Mouse (Mus musculus) neural tube, embryonic 12.5 days (tissue): ENCODE data around the gene Gm20449. TPM values are rescaled to one million over a fixed set of nuclear protein-coding genes. Genes with fewer than 3 reads are reported as not detected.
A peak's percentile ranks its signal among the peaks of the same experiment; 100 is the strongest.

Experiments used
- ATAC-seq: fragments of 200-750 bp; cut with Nextera tagmentation; 2 replicates; pipeline ENCODE4 v1.8.0; 2017; ENCODE audit warnings: low read depth, mild to moderate bottlenecking, moderate TSS enrichment, moderate library complexity; ENCODE audit not compliant: low FRiP score
- H3K27ac ChIP-seq: fragments of 300-500 bp; sonication (generic); 2 replicates; pipeline ENCODE4 v1.5.1; 2016
- H3K27me3 ChIP-seq: fragments of 300-500 bp; sonication (generic); replicated peaks from 2 replicates; pipeline ENCODE4 v1.6.1; 2016; ENCODE audit warnings: mild to moderate bottlenecking
- H3K36me3 ChIP-seq: fragments of 300-500 bp; sonication (generic); 2 replicates; pipeline ENCODE4 v1.6.1; 2016; ENCODE audit warnings: mild to moderate bottlenecking
- H3K4me1 ChIP-seq: fragments of 300-500 bp; sonication (generic); 2 replicates; pipeline ENCODE4 v1.6.1; 2016
- H3K4me2 ChIP-seq: fragments of 300-500 bp; sonication (generic); replicated peaks from 2 replicates; pipeline ENCODE4 v1.6.1; 2016; ENCODE audit warnings: mild to moderate bottlenecking
- H3K4me3 ChIP-seq: fragments of 300-500 bp; sonication (generic); 2 replicates; pipeline ENCODE4 v1.5.1; 2016
- H3K9ac ChIP-seq: fragments of 300-500 bp; sonication (generic); 2 replicates; pipeline ENCODE4 v1.6.1; 2016; ENCODE audit warnings: mild to moderate bottlenecking
- H3K9me3 ChIP-seq: fragments of 300-500 bp; sonication (generic); 2 replicates; pipeline ENCODE4 v1.6.1; 2016; ENCODE audit warnings: mild to moderate bottlenecking
- WGBS: fragments of 180-500 bp; shearing (Covaris S2); methylation state at CpG from one replicate; pipeline ENCODE4 v1.1.7; 2016; 5-methylcytosine and 5-hydroxymethylcytosine counted together
- polyA plus RNA-seq: library from polyadenylated mRNA; unstranded; fragments of >200 nt; fragmentation: Nextera tagmentation; extraction: Ambion mirVana; gene quantifications from 2 replicates; pipeline ENCODE4 v1.2.1, GENCODE M21; 2016

Gene Gm20449
- polyA plus RNA-seq, 1 experiment from 2014 or later = 0.10 TPM

DNA sequence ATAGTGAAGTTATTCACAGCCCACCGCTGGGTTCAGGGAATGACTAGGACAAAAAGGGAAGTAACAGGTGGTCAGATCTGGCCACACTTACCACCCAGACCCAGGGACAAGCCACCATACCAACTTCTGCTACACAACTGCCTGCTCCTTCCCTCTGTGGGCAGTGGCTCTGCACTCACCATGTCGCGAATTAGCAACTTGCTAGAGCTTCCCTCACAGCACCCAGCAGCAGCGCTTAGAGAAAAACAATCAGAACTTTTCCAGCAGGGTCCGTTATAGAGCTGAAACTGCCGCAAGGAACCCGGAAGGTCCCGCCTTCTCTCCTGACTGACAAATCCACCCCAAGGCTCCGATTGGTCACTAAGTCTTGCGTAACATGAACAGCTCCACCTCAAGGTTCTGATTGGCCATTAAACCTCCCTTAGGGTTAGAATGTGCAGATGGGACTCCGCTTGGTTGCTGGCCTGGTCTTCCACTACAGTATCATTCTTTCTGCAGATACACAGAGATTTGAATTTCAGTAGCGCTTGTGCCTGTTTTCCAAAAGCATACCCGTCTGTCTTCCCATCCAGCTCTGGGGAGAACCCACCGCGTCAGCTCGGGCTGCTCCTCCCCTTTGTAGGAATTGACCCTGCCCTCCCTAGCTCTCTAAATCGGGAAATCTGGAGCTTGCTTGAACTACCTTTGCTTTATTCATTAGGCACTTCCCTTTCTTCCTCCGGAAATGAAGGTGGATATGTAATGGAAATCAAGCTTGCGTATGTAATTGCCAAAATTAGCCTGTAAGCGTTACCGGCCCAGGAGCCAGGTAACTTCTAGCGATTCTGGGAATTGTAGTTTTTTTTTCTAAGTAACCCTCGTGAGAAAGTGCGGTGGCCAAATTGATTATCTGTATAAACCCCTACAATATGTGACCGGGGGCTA lies 105.9 kb downstream of the Gm20449 start, which contains the start of gene AI987944:
TSS of gene AI987944 (minus strand) at position 332 of the 924 bp plus-strand sequence.
- Histone ChIP-seq H3K9me3 (no peaks in the 10 kb centered on the region), H3K4me1 (no peaks in the 10 kb centered on the region), H3K36me3 (no peaks in the 10 kb centered on the region), H3K27me3 (no peaks in the 10 kb centered on the region), H3K4me3 (peak within 1 kb of the TSS; percentile 47), H3K4me2 (peak within 1 kb of the TSS; percentile 58), H3K9ac (peak within 1 kb of the TSS; percentile 23; the same call in 1 of the 2 replicates), H3K27ac (no peak within 1 kb of the TSS)
- ATAC-seq = peak; percentile 99
- WGBS = under 1% methylated on average over 25 of the region's 25 CpGs

Other genes starting within 250 kb of the Gm20449 start
- gene AI987944, start 106.0 kb downstream of the Gm20449 start, polyA plus RNA-seq = 7.1 and 7.8 TPM in 2 replicates
- gene Vmn2r57, start 50.7 kb downstream of the Gm20449 start, polyA plus RNA-seq = 0.20 and 0.25 TPM in 2 replicates
- gene AW146154, start 473 bp upstream of the Gm20449 start, polyA plus RNA-seq = 7.0 and 8.0 TPM in 2 replicates
- not detected in 2 replicates for gene Gm6871, start 74.2 kb upstream of the Gm20449 start, polyA plus RNA-seq
- 12.2 and 15.6 TPM in 2 replicates for gene 2610021A01Rik, start 99.8 kb upstream of the Gm20449 start, polyA plus RNA-seq
- gene Zfp788, start 133.8 kb upstream of the Gm20449 start, polyA plus RNA-seq = 19.5 and 20.3 TPM in 2 replicates